Mouse (Mus musculus): ENCODE data around the gene Wdr48. TPM values are rescaled to one million over a fixed set of nuclear protein-coding genes. Genes with fewer than 3 reads are reported as not detected.

The Wdr48 gene
- 10 to 100 TPM; 28.4 to 30.0 TPM for total RNA-seq (2021)
- long read RNA-seq, experiment 1, transcript Wdr48-201 (19 exons, 3,845 nt) = major isoform, 11 of 16 reads
- long read RNA-seq, experiment 1, partial matches to known transcripts = 4 of 16 reads
- long read RNA-seq, experiment 1, other reads (novel, unspliced or antisense) = 1 of 16 reads
- long read RNA-seq, experiment 2, transcript Wdr48-201 (19 exons, 3,845 nt) = major isoform, 7 of 11 reads
- long read RNA-seq, experiment 2, partial matches to known transcripts = 3 of 11 reads
- long read RNA-seq, experiment 2, other reads (novel, unspliced or antisense) = 1 of 11 reads

- peak; percentile 88 to 97 for DNase-seq (ENCODE audit: low spot score in 2 of 2)
These were observed at the start of gene Wdr48 for GRCm38 (mm10) chr9:119894339-119895009. TSS of gene Wdr48 (plus strand) at chr9:119894878.

GRCm38 (mm10) chr9:119847187-119847586, 47.5 kb upstream of the Wdr48 start:
- DNase-seq (ENCODE audit: low spot score in 2 of 2) = no peak

- no peak for DNase-seq (ENCODE audit: low spot score in 2 of 2)
These were observed 46.0 kb upstream of the Wdr48 start for GRCm38 (mm10) chr9:119848671-119849070.

- DNase-seq (ENCODE audit: low spot score in 2 of 2) = no peak
These were observed 45.5 kb upstream of the Wdr48 start for GRCm38 (mm10) chr9:119849214-119849613.

- no peak for DNase-seq (ENCODE audit: low spot score in 2 of 2)
These were observed 42.2 kb upstream of the Wdr48 start for GRCm38 (mm10) chr9:119852347-119853030.

- DNase-seq (ENCODE audit: low spot score in 2 of 2) = no peak
These were observed 41.4 kb upstream of the Wdr48 start for GRCm38 (mm10) chr9:119853071-119853846.

- DNase-seq (ENCODE audit: low spot score in 2 of 2) = peak in 1 of 2 experiments; percentile 10
These were observed 40.5 kb upstream of the Wdr48 start for GRCm38 (mm10) chr9:119854170-119854569.

GRCm38 (mm10) chr9:119887144-119887901, 7.4 kb upstream of the Wdr48 start:
- DNase-seq (ENCODE audit: low spot score in 2 of 2) = no peak

- no peak for DNase-seq (ENCODE audit: low spot score in 2 of 2)
These were observed 5.8 kb upstream of the Wdr48 start for GRCm38 (mm10) chr9:119888843-119889246.

- DNase-seq (ENCODE audit: low spot score in 2 of 2) = no peak
These were observed 5.2 kb upstream of the Wdr48 start for GRCm38 (mm10) chr9:119889446-119889845.

GRCm38 (mm10) chr9:119890692-119891091, 4.0 kb upstream of the Wdr48 start:
- DNase-seq (ENCODE audit: low spot score in 2 of 2) = no peak

- DNase-seq (ENCODE audit: low spot score in 2 of 2) = no peak
These were observed 797 bp upstream of the Wdr48 start for GRCm38 (mm10) chr9:119893881-119894280.

GRCm38 (mm10) chr9:119895040-119895721, 503 bp downstream of the Wdr48 start:
- peak; percentile 21 to 48 for DNase-seq (ENCODE audit: low spot score in 2 of 2)

GRCm38 (mm10) chr9:119899446-119899845, 4.8 kb downstream of the Wdr48 start:
- DNase-seq (ENCODE audit: low spot score in 2 of 2) = no peak

- no peak for DNase-seq (ENCODE audit: low spot score in 2 of 2)
These were observed 7.9 kb downstream of the Wdr48 start for GRCm38 (mm10) chr9:119902410-119903151.

GRCm38 (mm10) chr9:119908708-119909107, 14.0 kb downstream of the Wdr48 start:
- DNase-seq (ENCODE audit: low spot score in 2 of 2) = no peak

GRCm38 (mm10) chr9:119909931-119910330, 15.3 kb downstream of the Wdr48 start:
- DNase-seq (ENCODE audit: low spot score in 2 of 2) = no peak

GRCm38 (mm10) chr9:119913087-119913838, 18.6 kb downstream of the Wdr48 start:
- DNase-seq (ENCODE audit: low spot score in 2 of 2) = no peak

- no peak for DNase-seq (ENCODE audit: low spot score in 2 of 2)
These were observed 25.2 kb downstream of the Wdr48 start for GRCm38 (mm10) chr9:119919858-119920257.

All from gastrocnemius, postnatal 4 days (tissue).